Comparison of ENCODE assay signal across 9 mouse cellular contexts in genomic region chr16:17890342-17890727, GRCm38 (mm10). TPM values are rescaled to one million over a fixed set of nuclear protein-coding genes. Genes with fewer than 3 reads are reported as not detected.
DNase-seq lines count a peak whose midpoint lies in the region; ATAC-seq and TF ChIP-seq lines count a peak whose summit lies in the region.
"Had no signal": no experiment of that assay in that cellular context is flagged by ENCODE, and none has a peak within 500 bp of the region (broad histone marks: within the 10 kb centered on the region; RNA-seq: fewer than 3 reads in every experiment).

No protein-coding gene starts in this region.

- no peak for DNase-seq in heart, postnatal 4 days
- DNase-seq in MN1 (ENCODE audit: low spot score) = peak; percentile 15
- no peak for DNase-seq in heart, postnatal 0 days (ENCODE audit: low spot score)
- no peak for DNase-seq in midbrain, embryonic 10.5 days (ENCODE audit: low spot score)
- DNase-seq in layer of hippocampus, adult 9-11 months = no peak
- no peak for DNase-seq in gastrocnemius, postnatal 10 days
- no peak for DNase-seq in embryo, embryonic 11 days

- WGBS in heart, embryonic 13.5 days = 55% methylated on average over 2 of the region's 2 CpGs
- 38% methylated on average over 2 of the region's 2 CpGs for WGBS in heart, postnatal 0 days
- WGBS in midbrain, embryonic 10.5 days = 61% methylated on average over 2 of the region's 2 CpGs

- TF ChIP-seq EP300 in heart, postnatal 0 days (IDR thresholded peaks at IDR 0.05; ENCODE audit: low read depth) = no peak

- H3K9ac ChIP-seq in heart, embryonic 13.5 days = peak overlapping the region; percentile 98
- H3K9ac ChIP-seq in heart, postnatal 0 days (replicated peaks; ENCODE audit: low read depth, low read length) = 0 out of 2 replicates have a peak overlapping the region, but pooled peaks have one; percentile 93

- TF ChIP-seq CTCF in heart, postnatal 0 days (IDR thresholded peaks at IDR 0.05; ENCODE audit: low read depth) = no peak

- no peaks in the 10 kb centered on the region; the same call in 1 of the 2 replicates for H3K36me3 ChIP-seq in heart, embryonic 13.5 days
- H3K36me3 ChIP-seq in heart, postnatal 0 days (replicated peaks; ENCODE audit: control insufficient read depth, insufficient read depth, low read length) = peaks cover 4% of the 10 kb centered on the region; the same call in 1 of the 2 replicates
- peaks cover 14% of the 10 kb centered on the region for H3K36me3 ChIP-seq in midbrain, embryonic 10.5 days

- H3K4me1 ChIP-seq in heart, embryonic 13.5 days = peaks cover 30% of the 10 kb centered on the region
- peaks cover 24% of the 10 kb centered on the region for H3K4me1 ChIP-seq in heart, postnatal 0 days (ENCODE audit: control insufficient read depth, insufficient read depth)
- peaks cover 30% of the 10 kb centered on the region for H3K4me1 ChIP-seq in midbrain, embryonic 10.5 days

- peak overlapping the region; percentile 95 for H3K4me3 ChIP-seq in heart, embryonic 13.5 days
- H3K4me3 ChIP-seq in heart, postnatal 0 days (ENCODE audit: low read depth, low read length) = peak overlapping the region; percentile 85
- H3K4me3 ChIP-seq in midbrain, embryonic 10.5 days = peak overlapping the region; percentile 91

- no peaks in the 10 kb centered on the region for H3K27me3 ChIP-seq in heart, embryonic 13.5 days (replicated peaks)
- no peaks in the 10 kb centered on the region for H3K27me3 ChIP-seq in heart, postnatal 0 days (ENCODE audit: control insufficient read depth, insufficient read depth, low read length)
- H3K27me3 ChIP-seq in midbrain, embryonic 10.5 days (ENCODE audit: low read depth, poor library complexity, severe bottlenecking) = no peaks in the 10 kb centered on the region

- no peak for ATAC-seq in heart, embryonic 13.5 days (ENCODE audit: extremely low read depth, insufficient number of reproducible peaks, low FRiP score, low TSS enrichment)
- no peak for ATAC-seq in heart, postnatal 0 days (ENCODE audit: insufficient read depth, low read depth)

- peak overlapping the region; percentile 89 for H3K4me2 ChIP-seq in heart, embryonic 13.5 days
- H3K4me2 ChIP-seq in heart, postnatal 0 days (ENCODE audit: low read depth, low read length) = peak overlapping the region; percentile 87

- no peaks in the 10 kb centered on the region for H3K9me3 ChIP-seq in heart, embryonic 13.5 days
- H3K9me3 ChIP-seq in heart, postnatal 0 days (replicated peaks; ENCODE audit: control insufficient read depth, low read length) = no peaks in the 10 kb centered on the region
- H3K9me3 ChIP-seq in midbrain, embryonic 10.5 days (replicated peaks) = no peaks in the 10 kb centered on the region

- peak overlapping the region; percentile 98 for H3K27ac ChIP-seq in heart, embryonic 13.5 days (replicated peaks)
- no peak overlapping the region for H3K27ac ChIP-seq in heart, postnatal 0 days (ENCODE audit: low read depth)
- H3K27ac ChIP-seq in midbrain, embryonic 10.5 days (replicated peaks) = peak overlapping the region; percentile 98

RNA-seq across cellular contexts. Expression of gene Gm20518, which starts 1.1 kb away (rescaled TPM):
- polyA plus RNA-seq in heart, embryonic 13.5 days (2015; fragmentation: Nextera tagmentation; extraction: Ambion mirVana) = 0.12 and 0.14 TPM in 2 replicates
- total RNA-seq in heart, postnatal 4 days (2021) = not detected
- not detected in 2 replicates for total RNA-seq in heart, postnatal 0 days (2014; rRNA removed; ENCODE audit: low replicate concordance)
- 0.05 and 0.07 TPM in 2 replicates for polyA plus RNA-seq in heart, postnatal 0 days (2015; fragmentation: Nextera tagmentation; extraction: Ambion mirVana)
- polyA plus RNA-seq in midbrain, embryonic 10.5 days (2016; fragmentation: Nextera tagmentation; extraction: Ambion mirVana) = 0.35 and 0.60 TPM in 2 replicates
- total RNA-seq in gastrocnemius, postnatal 10 days (2021) = under 1 TPM; 0.09 to 0.14 TPM

RNA-seq across cellular contexts. Expression of gene Tssk1, which starts 3.7 kb away (rescaled TPM):
- polyA plus RNA-seq in heart, embryonic 13.5 days (2015; fragmentation: Nextera tagmentation; extraction: Ambion mirVana) = 0.04 TPM in 2 replicates
- total RNA-seq in heart, postnatal 4 days (2021) = under 1 TPM; 0.07 to 0.09 TPM
- total RNA-seq in heart, postnatal 0 days (2014; rRNA removed; ENCODE audit: low replicate concordance) = not detected in 2 replicates
- polyA plus RNA-seq in heart, postnatal 0 days (2015; fragmentation: Nextera tagmentation; extraction: Ambion mirVana) = 0.08 and 0.14 TPM in 2 replicates
- polyA plus RNA-seq in midbrain, embryonic 10.5 days (2016; fragmentation: Nextera tagmentation; extraction: Ambion mirVana) = 0.05 TPM in 1 of 2 replicates, not detected in the other
- under 1 TPM in 1 of 2 experiments, not detected in 1; 0.14 TPM for total RNA-seq in gastrocnemius, postnatal 10 days (2021)

RNA-seq across cellular contexts. Expression of gene Dgcr2, which starts 8.0 kb away (rescaled TPM):
- 47.8 and 48.4 TPM in 2 replicates for polyA plus RNA-seq in heart, embryonic 13.5 days (2015; fragmentation: Nextera tagmentation; extraction: Ambion mirVana)
- 10 to 100 TPM; 53.5 to 54.8 TPM for total RNA-seq in heart, postnatal 4 days (2021)
- total RNA-seq in heart, postnatal 0 days (2014; rRNA removed; ENCODE audit: low replicate concordance) = 61.8 and 78.5 TPM in 2 replicates
- 30.4 and 31.9 TPM in 2 replicates for polyA plus RNA-seq in heart, postnatal 0 days (2015; fragmentation: Nextera tagmentation; extraction: Ambion mirVana)
- polyA plus RNA-seq in midbrain, embryonic 10.5 days (2016; fragmentation: Nextera tagmentation; extraction: Ambion mirVana) = 102 and 111 TPM in 2 replicates
- 10 to 100 TPM; 36.7 to 40.4 TPM for total RNA-seq in gastrocnemius, postnatal 10 days (2021)

RNA-seq across cellular contexts. Expression of gene Tssk2, which starts 8.1 kb away (rescaled TPM):
- polyA plus RNA-seq in heart, embryonic 13.5 days (2015; fragmentation: Nextera tagmentation; extraction: Ambion mirVana) = not detected in 2 replicates
- not detected for total RNA-seq in heart, postnatal 4 days (2021)
- total RNA-seq in heart, postnatal 0 days (2014; rRNA removed; ENCODE audit: low replicate concordance) = not detected in 2 replicates
- not detected in 2 replicates for polyA plus RNA-seq in heart, postnatal 0 days (2015; fragmentation: Nextera tagmentation; extraction: Ambion mirVana)
- polyA plus RNA-seq in midbrain, embryonic 10.5 days (2016; fragmentation: Nextera tagmentation; extraction: Ambion mirVana) = 0.11 and 0.19 TPM in 2 replicates
- not detected for total RNA-seq in gastrocnemius, postnatal 10 days (2021)
- total RNA-seq: gastrocnemius, postnatal 36 days had no signal

RNA-seq across cellular contexts. Expression of gene Ess2, which starts 20.8 kb away (rescaled TPM):
- polyA plus RNA-seq in heart, embryonic 13.5 days (2015; fragmentation: Nextera tagmentation; extraction: Ambion mirVana) = 27.5 and 29.8 TPM in 2 replicates
- 10 to 100 TPM; 18.3 to 18.8 TPM for total RNA-seq in heart, postnatal 4 days (2021)
- 25.4 and 28.3 TPM in 2 replicates for total RNA-seq in heart, postnatal 0 days (2014; rRNA removed; ENCODE audit: low replicate concordance)
- polyA plus RNA-seq in heart, postnatal 0 days (2015; fragmentation: Nextera tagmentation; extraction: Ambion mirVana) = 18.5 and 19.4 TPM in 2 replicates
- polyA plus RNA-seq in midbrain, embryonic 10.5 days (2016; fragmentation: Nextera tagmentation; extraction: Ambion mirVana) = 51.9 and 60.5 TPM in 2 replicates
- total RNA-seq in gastrocnemius, postnatal 10 days (2021) = 10 to 100 TPM; 11.0 to 13.8 TPM
